Mouse (Mus musculus) embryonic fibroblast, embryonic 13.5 days (primary cell): ENCODE measurements around the gene N4bp2l1. TPM values are rescaled to one million over a fixed set of nuclear protein-coding genes. Genes with fewer than 3 reads are reported as not detected.

Experiments used
- H3K27ac ChIP-seq: 2 replicates; pipeline ENCODE4 v1.5.1; 2012; ENCODE audit warnings: low read length, control low read depth, inconsistent platforms; ENCODE audit not compliant: insufficient read depth
- H3K4me1 ChIP-seq: 2 replicates; pipeline ENCODE4 v1.6.1; 2011; ENCODE audit warnings: low read length; ENCODE audit not compliant: control insufficient read depth, insufficient read depth
- H3K4me3 ChIP-seq: 2 replicates; pipeline ENCODE4 v1.5.1; 2011; ENCODE audit warnings: mild to moderate bottlenecking, control low read depth, low read length; ENCODE audit not compliant: insufficient read depth
- CTCF ChIP-seq: IDR thresholded peaks from 2 replicates; pipeline ENCODE4 v1.5.1; 2011; ENCODE audit warnings: mild to moderate bottlenecking, control low read depth, low read length, moderate library complexity, borderline replicate concordance; ENCODE audit not compliant: insufficient read depth
- POLR2A ChIP-seq: IDR thresholded peaks from 2 replicates; pipeline ENCODE4 v1.6.1; 2011; ENCODE audit warnings: low read depth, mild to moderate bottlenecking, control low read depth, low read length, moderate library complexity
- polyA plus RNA-seq: library from polyadenylated mRNA; stranded (reverse); fragments of >200 nt; gene quantifications from 2 replicates; pipeline ENCODE4 v1.2.4, GENCODE M21; 2011; ENCODE audit warnings: low read depth; ENCODE audit not compliant: missing spikeins, insufficient read length

Gene N4bp2l1
- polyA plus RNA-seq, 1 experiment: 0.86 TPM

DNA sequence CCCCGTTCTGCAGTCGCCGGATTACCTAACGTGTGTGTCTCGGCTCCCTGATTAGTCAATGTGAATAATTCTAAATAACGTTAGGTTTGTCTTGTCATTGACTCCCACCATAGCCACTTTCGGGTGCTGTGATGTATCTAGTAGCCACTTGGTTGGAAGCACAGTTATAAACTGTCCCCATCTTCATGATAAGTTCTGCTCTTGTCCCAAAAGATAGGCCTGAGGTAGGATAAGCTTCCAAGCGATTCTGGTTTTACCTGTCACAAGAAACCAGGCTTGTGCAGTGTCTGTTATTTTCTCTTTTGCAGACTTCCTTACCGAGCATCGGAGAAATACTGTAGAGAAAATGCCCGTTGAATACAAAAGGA is 74.1 kb downstream of the N4bp2l1 start:
- H3K27ac ChIP-seq: no peak overlapping the region
- H3K4me3 ChIP-seq: peak overlapping the region; percentile 78
- no peak for TF ChIP-seq POLR2A
- no peak for TF ChIP-seq CTCF
- H3K4me1 ChIP-seq: no peaks in the 10 kb centered on the region; the same call in 1 of the 2 replicates

GRCm38 (mm10) chr5:150521937-150522866 is 74.8 kb downstream of the N4bp2l1 start, which contains the start of gene Brca2:
Gene Brca2, plus strand, starts transcription at chr5:150522630.
- no peaks in the 10 kb centered on the region; the same call in 1 of the 2 replicates for H3K4me1 ChIP-seq
- H3K4me3 ChIP-seq: peak within 1 kb of the TSS; percentile 78
- H3K27ac ChIP-seq: no peak within 1 kb of the TSS
- TF ChIP-seq POLR2A (peak; percentile 79), CTCF (no peak)

Other genes with a start within 250 kb of the N4bp2l1 start
- not detected in 2 replicates for gene Zar1l, start 79.0 kb downstream of the N4bp2l1 start, polyA plus RNA-seq
- gene Brca2, start 74.6 kb downstream of the N4bp2l1 start, polyA plus RNA-seq: 11.3 and 16.9 TPM in 2 replicates
- gene N4bp2l2, start 69.0 kb upstream of the N4bp2l1 start, polyA plus RNA-seq: 74.0 and 100.0 TPM in 2 replicates
- gene Pds5b, start 76.6 kb upstream of the N4bp2l1 start, polyA plus RNA-seq: 38.0 and 50.7 TPM in 2 replicates